Mouse (Mus musculus): ENCODE measurements around the gene Fam241b.
"Not testable (repeated sequence)": the region's sequence is repeated elsewhere in the genome, so short reads cannot be mapped to it uniquely, and the experiment has no call there.

Fam241b gene

GRCm38 (mm10) chr10:62128316-62128951 lies 15.3 kb downstream of the Fam241b start:
- no peak for DNase-seq

GRCm38 (mm10) chr10:62127711-62128231 lies 15.9 kb downstream of the Fam241b start:
- DNase-seq: no peak

DNA sequence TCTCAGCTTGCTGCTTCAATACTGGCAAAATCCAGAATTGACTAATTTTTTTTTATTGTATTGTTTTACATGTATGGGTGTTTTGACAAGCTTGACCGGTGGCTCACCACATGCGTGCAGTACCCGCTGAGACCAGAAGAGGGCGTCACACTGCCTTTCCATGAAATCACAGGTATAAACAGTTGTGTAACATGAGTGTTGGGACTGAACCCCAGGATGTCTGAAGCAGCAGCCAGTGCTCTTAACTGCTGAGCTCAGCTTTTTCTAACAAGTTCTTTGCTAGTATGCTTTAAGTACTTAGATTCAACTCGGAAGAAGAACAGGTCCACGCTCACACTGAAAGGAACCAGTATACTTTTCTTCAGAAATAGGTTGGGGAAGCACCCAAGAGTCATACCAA lies 16.6 kb downstream of the Fam241b start:
- DNase-seq: no peak

DNA sequence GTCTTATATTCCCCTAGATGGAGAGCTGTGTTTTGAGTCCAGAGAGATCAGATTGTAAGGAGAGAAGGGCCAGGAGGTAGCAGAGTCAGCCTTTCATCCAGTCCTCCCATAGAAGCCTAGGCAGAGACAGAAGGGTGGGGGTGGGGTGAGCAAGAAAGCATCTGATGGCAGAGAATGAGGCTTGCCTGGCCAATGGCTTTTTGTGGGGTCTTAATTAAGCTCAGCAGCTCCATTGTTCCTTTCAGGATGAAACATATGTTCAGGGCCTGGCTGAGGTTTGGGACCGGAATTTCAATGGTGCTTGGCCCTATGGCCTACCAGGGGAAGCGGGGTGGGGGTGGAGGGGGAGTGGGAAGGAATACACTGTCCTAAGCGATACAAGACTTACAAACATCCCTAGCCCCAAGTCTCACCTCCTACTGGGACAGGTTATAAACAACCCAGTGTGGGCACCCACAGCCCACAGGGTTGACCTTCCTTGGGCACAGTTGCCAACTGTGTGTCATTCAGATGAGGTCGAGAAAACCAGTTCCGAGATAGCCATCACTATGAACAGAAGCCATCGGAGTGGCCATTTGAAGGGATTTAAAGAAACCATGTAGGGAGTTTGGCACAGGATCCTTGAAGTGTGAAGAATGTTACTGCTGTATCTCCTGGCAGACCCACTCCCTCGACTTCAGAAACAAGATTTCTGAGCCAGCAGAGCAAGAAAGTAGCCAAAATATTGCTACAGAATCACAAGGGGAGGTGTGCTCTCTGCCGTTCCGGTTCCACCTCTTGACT lies 29.7 kb downstream of the Fam241b start:
- no peak for DNase-seq

GRCm38 (mm10) chr10:62111207-62111576 lies 32.5 kb downstream of the Fam241b start:
- DNase-seq: no peak

GRCm38 (mm10) chr10:62110504-62111206 lies 33.1 kb downstream of the Fam241b start:
- DNase-seq: peak; percentile 94

DNA sequence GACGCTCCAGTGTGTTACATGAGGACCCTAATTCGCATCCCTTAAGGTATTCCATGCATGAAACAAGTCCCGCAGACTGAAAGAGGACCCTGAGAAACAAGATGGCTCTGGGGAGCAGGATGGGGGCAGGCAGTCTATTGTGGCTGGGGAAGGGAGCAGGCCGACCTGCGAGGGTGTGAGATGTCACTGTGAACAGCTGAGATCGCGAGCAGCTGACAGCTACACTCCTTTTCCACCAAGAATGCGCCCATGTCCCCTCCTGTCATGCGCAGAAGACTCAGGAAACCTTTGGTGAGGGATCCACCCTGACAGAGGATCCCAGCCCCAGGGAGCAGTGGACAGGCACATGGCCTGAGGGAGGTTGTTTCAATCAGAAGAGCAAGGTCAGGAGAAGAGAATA lies 36.7 kb downstream of the Fam241b start:
- no peak for DNase-seq

- peak; percentile 86 for DNase-seq
Observed at GRCm38 (mm10) chr10:62104835-62105576, 38.7 kb downstream of the Fam241b start.

- peak; percentile 83 for DNase-seq
Observed at GRCm38 (mm10) chr10:62101504-62102439, 41.9 kb downstream of the Fam241b start.

- DNase-seq: no peak
Observed at GRCm38 (mm10) chr10:62099749-62100403, 43.8 kb downstream of the Fam241b start.

GRCm38 (mm10) chr10:62094401-62094800 lies 49.3 kb downstream of the Fam241b start:
- no peak for DNase-seq

GRCm38 (mm10) chr10:62093903-62094302 lies 49.8 kb downstream of the Fam241b start:
- no peak for DNase-seq

DNA sequence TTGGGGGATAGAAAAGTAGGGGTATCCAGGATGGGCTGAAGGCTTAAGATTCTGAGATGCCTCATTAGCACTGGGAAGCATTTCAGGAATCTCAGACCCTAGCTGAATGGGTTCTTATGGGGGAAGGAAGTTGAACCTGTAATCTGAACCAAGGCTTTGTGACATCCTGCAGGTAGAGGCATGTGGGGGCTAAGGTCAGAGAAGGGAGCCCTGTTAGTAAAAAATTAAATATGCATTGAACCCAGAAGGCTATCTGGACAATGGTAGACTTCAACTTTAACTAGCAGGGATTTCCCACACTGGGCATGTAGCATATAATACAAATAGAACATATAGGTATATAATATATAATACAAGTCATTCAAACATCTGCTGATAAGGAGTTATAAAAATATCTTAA lies 54.2 kb downstream of the Fam241b start:
- no peak for DNase-seq

GRCm38 (mm10) chr10:62089071-62089470 lies 54.6 kb downstream of the Fam241b start:
- no peak for DNase-seq

- DNase-seq: no peak
Observed at GRCm38 (mm10) chr10:62088411-62088810, 55.3 kb downstream of the Fam241b start.

DNA sequence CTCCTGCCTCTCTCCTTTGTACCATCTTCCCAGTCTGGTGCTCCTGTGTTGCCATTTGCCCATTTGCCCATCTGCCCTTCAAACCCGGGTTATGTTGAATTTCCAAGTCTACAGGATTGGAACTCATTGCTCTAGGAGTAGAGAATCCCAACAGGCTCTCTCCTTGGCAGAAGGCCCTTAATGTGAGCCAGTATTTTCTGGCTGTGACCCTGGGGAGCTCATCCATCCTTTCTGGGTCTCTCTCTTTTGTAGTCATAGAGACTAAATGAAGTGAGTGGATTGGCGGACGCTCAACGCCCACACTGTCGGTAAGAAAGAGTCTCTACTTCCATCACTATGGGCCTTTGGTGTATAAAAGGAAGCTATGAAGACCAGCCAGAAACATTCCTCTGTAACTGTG lies 56.9 kb downstream of the Fam241b start:
- no peak for DNase-seq

DNA sequence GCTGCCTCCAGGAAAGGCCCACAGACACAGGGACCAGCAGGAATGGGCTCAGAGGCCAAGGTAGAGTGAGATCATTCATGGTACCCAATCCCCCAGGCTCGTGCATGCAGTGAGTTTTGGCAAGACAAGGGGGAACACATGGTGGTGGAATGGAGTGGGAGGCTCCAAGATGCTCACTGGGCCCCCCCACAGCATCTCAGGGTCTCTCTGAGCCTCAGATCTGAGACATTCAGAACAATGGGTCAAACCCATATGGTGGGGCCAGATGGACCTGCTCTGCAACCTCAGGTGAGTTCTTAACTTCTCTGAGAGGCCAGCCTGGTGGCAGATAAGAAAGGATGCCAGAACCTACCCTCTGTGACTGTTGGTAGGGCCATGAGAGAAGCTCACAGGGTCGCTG lies 57.7 kb downstream of the Fam241b start:
- DNase-seq: peak; percentile 45

DNA sequence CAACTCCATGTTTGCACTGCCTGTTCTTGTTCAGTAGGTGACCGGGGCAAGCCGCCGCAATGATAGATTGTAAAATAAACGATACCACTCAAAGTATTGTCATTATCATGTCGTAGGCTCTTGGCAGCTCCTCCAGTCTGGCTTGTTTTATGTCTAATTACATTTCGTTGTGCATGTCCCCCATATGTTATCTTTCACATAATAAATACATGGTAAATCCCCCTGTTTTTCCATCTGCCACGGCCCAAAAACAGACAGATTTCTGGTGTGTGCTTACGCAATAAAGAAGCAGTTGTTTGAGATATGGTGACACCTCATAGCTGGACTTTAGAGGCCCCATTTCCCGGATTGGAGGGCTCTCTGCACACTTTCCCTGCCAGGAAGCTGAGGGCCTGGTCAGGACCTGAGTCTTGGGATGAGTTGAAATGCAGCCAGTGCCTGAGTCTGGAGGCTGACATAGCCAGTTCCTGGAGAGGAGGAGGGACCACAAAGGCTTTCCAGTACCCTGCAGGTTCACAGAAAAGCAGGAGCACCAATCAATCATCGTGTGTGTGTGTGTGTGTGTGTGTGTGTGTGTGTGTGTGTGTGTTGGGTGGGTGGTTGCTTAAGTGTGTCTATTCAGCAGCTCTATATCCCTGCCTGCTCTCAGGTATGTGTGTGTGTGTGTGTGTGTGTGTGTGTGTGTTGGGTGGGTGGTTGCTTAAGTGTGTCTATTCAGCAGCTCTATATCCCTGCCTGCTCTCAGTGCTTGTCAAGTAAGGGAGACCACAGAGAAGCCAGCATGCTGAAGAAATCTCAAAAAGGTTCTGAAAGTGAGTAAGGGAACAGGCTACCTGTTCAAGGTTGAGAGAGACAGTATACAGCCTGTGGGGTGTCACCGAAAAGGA lies 67.2 kb downstream of the Fam241b start:
- no peak for DNase-seq

- DNase-seq: not testable (repeated sequence)
Observed at GRCm38 (mm10) chr10:62071346-62071745, 72.4 kb downstream of the Fam241b start.

DNA sequence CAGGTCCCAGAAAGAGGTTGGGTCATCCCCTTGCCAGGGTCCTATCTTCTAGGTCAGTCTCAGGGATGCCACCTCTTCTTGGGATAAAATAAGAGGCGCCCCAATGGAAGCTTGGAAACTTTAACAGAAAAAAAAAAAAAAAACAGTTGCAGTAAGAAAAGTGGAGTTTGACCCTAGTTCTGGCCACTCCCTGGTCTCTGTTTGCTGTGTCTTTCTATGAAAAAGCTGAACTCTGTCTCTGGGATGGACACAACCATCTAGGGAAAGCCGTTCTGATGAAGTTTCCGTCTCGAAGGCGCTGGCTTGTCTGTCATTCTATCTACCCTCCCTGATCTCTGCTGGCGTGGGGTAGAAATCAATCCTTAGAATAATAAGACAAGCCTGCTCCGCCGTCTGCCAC lies 73.1 kb downstream of the Fam241b start:
- DNase-seq: no peak

Measured in cerebellum, adult 9-10 months (tissue).